Mouse (Mus musculus): ENCODE measurements at regions not wholly inside any gene's neighbourhood (a gene's known extent, or its start where the extent isn't known, plus 50 kb on each side); places are given as distances from the start of the nearest gene placed in this dataset.

DNA sequence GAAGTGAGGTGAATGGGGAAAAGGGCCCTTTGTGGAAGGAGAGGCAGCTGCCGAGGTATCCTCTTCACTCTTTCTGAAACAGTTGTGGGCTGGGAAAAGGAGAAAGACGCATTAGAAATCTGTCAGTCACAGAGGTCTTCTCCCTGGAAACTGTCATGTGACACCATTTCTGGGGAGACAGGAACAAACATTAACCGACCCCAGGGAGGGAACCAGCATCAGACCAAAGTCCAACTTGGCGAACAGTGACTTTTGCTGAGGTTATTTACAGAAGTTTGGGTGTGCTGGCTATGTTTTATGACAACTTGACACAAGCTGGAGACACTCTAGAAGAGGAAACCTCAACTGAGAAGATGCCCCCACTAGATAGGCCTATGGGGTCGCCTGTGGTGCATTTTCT is 506.9 kb downstream of the Tshz3 start:
- intact Hi-C loops (cut with DNase I) = no loop called here
- no peak overlapping the region for H3K4me3 ChIP-seq
- no peak for TF ChIP-seq CTCF (IDR thresholded peaks at IDR 0.05)
- no peak for DNase-seq (ENCODE audit: extremely low spot score in 1 of 2, low spot score in 2 of 2)
- no peak overlapping the region for H3K27ac ChIP-seq

- TF ChIP-seq CTCF (IDR thresholded peaks at IDR 0.05) = no peak
- DNase-seq (ENCODE audit: extremely low spot score in 1 of 2, low spot score in 2 of 2) = no peak
- Histone ChIP-seq H3K4me3 (no peak overlapping the region), H3K27ac (no peak overlapping the region)
- intact Hi-C loops (cut with DNase I) = no loop called here
Observed at GRCm38 (mm10) chr7:37208305-37208704, 510.4 kb downstream of the Tshz3 start.

DNA sequence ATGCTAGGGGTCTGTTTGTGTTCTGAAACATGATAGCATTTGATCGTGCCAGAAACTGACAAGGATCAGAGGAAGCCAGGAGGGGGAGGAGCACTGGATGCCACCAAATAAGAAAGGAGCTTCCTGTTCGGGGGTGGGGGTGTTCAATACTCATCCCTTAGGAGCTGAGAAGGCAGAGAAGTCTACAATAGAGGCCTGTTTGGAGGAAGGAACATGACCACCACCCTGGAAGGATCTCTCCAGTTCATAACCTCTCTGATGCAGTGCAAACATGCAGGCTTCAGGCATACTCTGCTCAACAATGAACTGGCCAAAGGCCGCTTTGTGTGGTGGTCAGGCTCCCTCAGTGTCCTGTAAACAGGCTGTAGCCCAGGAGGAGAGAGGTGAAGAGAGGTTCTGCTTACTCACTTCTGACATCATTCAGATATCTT is 515.8 kb downstream of the Tshz3 start:
- no peak for DNase-seq (ENCODE audit: extremely low spot score in 1 of 2, low spot score in 2 of 2)
- intact Hi-C loops (cut with DNase I) = no loop called here
- no peak for TF ChIP-seq CTCF (IDR thresholded peaks at IDR 0.05)
- H3K4me3 ChIP-seq = no peak overlapping the region
- no peak overlapping the region for H3K27ac ChIP-seq

GRCm38 (mm10) chr7:37215498-37215897 is 517.6 kb downstream of the Tshz3 start:
- no peak for TF ChIP-seq CTCF (IDR thresholded peaks at IDR 0.05)
- H3K4me3 ChIP-seq = no peak overlapping the region
- no peak overlapping the region for H3K27ac ChIP-seq
- DNase-seq (ENCODE audit: extremely low spot score in 1 of 2, low spot score in 2 of 2) = no peak
- intact Hi-C loops (cut with DNase I) = no loop called here

DNA sequence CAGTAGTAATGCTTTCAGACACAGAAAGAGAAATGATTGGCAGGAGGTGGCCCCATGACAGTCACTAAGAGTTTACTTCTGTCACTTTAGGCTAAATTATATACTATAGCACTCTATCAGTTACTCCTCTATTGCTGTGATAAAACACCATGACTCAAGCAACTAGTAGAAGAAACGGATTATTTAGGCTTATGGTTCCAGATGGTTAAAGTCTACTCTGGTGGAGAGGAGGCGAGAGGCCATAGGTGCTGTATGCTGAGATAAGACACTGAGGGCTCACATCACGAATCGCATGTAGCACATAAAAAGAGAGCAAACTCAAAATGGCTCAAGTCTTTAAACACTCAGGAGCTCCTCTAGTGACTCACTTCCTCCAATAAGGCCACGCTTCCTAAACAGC is 522.6 kb downstream of the Tshz3 start:
- intact Hi-C loops (cut with DNase I) = no loop called here
- TF ChIP-seq CTCF (IDR thresholded peaks at IDR 0.05) = no peak
- DNase-seq (ENCODE audit: extremely low spot score in 1 of 2, low spot score in 2 of 2) = no peak
- no peak overlapping the region for H3K27ac ChIP-seq
- H3K4me3 ChIP-seq = no peak overlapping the region

GRCm38 (mm10) chr7:37226423-37226822 is 528.5 kb downstream of the Tshz3 start:
- no peak for DNase-seq (ENCODE audit: extremely low spot score in 1 of 2, low spot score in 2 of 2)
- no peak overlapping the region for H3K4me3 ChIP-seq
- H3K27ac ChIP-seq = no peak overlapping the region
- intact Hi-C loops (cut with DNase I) = no loop called here
- TF ChIP-seq CTCF (IDR thresholded peaks at IDR 0.05) = no peak

DNA sequence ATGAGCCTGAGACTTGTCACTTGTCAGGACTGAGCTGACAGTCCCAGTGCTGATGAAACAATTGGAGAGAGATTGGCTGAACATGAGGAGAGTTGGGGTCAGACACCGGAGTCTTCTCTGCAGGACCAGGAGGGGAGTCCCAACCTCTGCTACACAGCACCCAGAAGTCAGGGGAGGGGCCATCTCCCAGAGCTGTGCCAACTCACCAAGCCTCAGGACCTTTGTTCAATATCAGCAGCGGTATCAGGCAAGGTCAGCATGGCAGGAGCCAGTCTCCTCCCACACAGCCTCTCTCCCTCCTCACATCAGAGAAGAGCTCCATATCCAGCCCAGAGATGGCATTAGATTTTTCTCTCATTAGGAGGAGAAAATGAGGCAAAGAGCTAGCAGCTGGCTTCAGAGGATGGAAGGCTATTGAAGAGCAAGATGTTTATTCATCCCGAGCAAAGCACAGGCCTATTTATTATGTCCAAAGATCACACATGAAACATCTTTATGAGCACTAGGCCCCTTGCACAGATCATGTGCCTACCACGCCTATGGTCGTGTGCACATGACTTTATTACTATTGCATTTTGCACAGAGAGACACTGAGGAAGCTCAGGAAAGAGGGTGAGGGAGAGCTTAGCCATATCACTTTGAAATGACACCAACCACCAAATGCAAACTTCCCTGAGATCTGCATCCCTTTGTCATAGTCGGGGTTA is 532.9 kb downstream of the Tshz3 start:
- no peak overlapping the region for H3K27ac ChIP-seq
- no peak for DNase-seq (ENCODE audit: extremely low spot score in 1 of 2, low spot score in 2 of 2)
- intact Hi-C loops (cut with DNase I) = no loop called here
- TF ChIP-seq CTCF (IDR thresholded peaks at IDR 0.05) = no peak
- no peak overlapping the region for H3K4me3 ChIP-seq

DNA sequence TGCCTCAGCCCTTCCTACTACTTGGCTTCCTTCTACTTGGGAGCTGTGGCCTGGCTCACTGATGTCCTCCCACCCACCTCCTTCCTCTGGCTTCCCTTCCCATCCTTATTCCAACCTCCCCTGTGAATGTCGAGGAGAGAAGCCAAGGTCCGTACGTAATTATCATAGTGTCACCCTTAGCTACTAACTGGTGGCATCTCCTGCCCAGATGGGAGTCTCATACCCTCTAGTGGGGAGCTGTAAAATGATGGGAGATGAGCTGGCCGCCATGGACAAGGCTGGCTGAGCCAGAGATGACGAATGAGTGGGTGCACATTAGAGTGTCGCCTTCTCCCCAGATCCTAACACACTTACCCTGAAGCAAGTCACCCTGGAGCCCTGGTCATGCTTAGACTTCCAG is 532.6 kb downstream of the Zfp536 start:
- intact Hi-C loops (cut with DNase I) = loop anchor here (10.0 kb wide), 1 partner anchor 546 kb away; the partner anchor contains the start of gene Tshz3
- Histone ChIP-seq H3K27ac (no peak overlapping the region), H3K4me3 (no peak overlapping the region)
- peak; percentile 29 for TF ChIP-seq CTCF (IDR thresholded peaks at IDR 0.05)
- DNase-seq (ENCODE audit: extremely low spot score in 1 of 2, low spot score in 2 of 2) = no peak

GRCm38 (mm10) chr7:37241781-37242180 is 531.7 kb downstream of the Zfp536 start:
- no peak overlapping the region for H3K27ac ChIP-seq
- intact Hi-C loops (cut with DNase I) = loop anchor here (10.0 kb wide), 1 partner anchor 547 kb away; the partner anchor contains the start of gene Tshz3
- DNase-seq (ENCODE audit: extremely low spot score in 1 of 2, low spot score in 2 of 2) = no peak
- TF ChIP-seq CTCF (IDR thresholded peaks at IDR 0.05) = no peak
- no peak overlapping the region for H3K4me3 ChIP-seq

- no peak overlapping the region for H3K4me3 ChIP-seq
- intact Hi-C loops (cut with DNase I) = loop anchor here (10.0 kb wide), 1 partner anchor 548 kb away; the partner anchor contains the start of gene Tshz3
- no peak for DNase-seq (ENCODE audit: extremely low spot score in 1 of 2, low spot score in 2 of 2)
- H3K27ac ChIP-seq = no peak overlapping the region
- TF ChIP-seq CTCF (IDR thresholded peaks at IDR 0.05) = no peak
Observed at GRCm38 (mm10) chr7:37242476-37242875, 531.0 kb downstream of the Zfp536 start.

GRCm38 (mm10) chr7:37246156-37246555 is 527.3 kb downstream of the Zfp536 start:
- DNase-seq (ENCODE audit: extremely low spot score in 1 of 2, low spot score in 2 of 2) = peak; percentile 14 to 28
- Histone ChIP-seq H3K4me3 (no peak overlapping the region), H3K27ac (no peak overlapping the region)
- intact Hi-C loops (cut with DNase I) = loop anchor here (10.0 kb wide), 1 partner anchor 551 kb away; the partner anchor contains the start of gene Tshz3
- no peak for TF ChIP-seq CTCF (IDR thresholded peaks at IDR 0.05)

- H3K27ac ChIP-seq = no peak overlapping the region
- TF ChIP-seq CTCF (IDR thresholded peaks at IDR 0.05) = no peak
- intact Hi-C loops (cut with DNase I) = no loop called here
- DNase-seq (ENCODE audit: extremely low spot score in 1 of 2, low spot score in 2 of 2) = no peak
- no peak overlapping the region for H3K4me3 ChIP-seq
Observed at GRCm38 (mm10) chr7:37254431-37254830, 519.0 kb downstream of the Zfp536 start.

- no peak for DNase-seq (ENCODE audit: extremely low spot score in 1 of 2, low spot score in 2 of 2)
- no peak overlapping the region for H3K27ac ChIP-seq
- intact Hi-C loops (cut with DNase I) = no loop called here
- no peak overlapping the region for H3K4me3 ChIP-seq
- TF ChIP-seq CTCF (IDR thresholded peaks at IDR 0.05) = no peak
Observed at GRCm38 (mm10) chr7:37255840-37256239, 517.6 kb downstream of the Zfp536 start.

Data from left cerebral cortex, adult 2 months (tissue).